Mouse (Mus musculus): Measurements from ENCODE around the gene Veph1. TPM values are rescaled to one million over a fixed set of nuclear protein-coding genes. Genes with fewer than 3 reads are reported as not detected.

Veph1 gene
- polyA plus RNA-seq, 1 experiment from 2014 or later: 0.77 TPM

DNA sequence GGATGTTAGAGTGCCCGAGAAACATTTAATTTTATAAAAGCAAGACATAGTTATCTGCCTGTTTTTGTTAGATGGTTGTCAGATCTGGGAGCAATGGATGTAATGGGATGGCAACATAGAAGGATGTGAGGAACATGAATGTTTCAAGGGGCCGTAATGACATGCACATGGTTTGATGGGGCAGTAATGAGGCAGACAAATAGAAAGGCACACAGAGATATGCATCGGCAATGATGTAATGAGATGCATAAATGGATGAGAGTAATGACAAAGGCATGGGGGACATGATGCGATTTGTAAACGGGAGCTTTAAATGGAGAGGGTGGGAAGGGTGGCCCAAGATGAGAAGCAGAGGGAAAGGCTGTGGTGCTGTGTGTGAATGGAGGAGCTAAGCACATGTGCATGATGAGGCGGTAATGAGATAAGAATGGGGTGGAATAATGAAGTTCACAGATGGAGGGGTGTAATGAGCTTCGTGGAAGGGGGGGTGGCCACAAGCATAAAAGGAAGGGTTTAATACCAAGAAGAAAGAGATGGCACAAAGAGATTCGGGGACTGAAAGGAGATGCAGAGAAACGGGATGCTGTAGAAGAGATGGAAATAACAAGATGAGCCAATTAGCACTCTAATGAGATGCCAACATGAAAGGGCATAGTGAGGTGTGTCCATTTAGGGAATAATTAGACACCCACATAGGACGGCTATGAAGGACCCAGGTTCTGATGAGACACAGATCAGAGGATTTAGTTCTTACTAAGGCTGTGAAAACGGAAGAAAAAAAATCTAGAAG is 194.6 kb downstream of the Veph1 start:
- WGBS: 74% methylated on average over 11 of the region's 11 CpGs
- H3K9me3 ChIP-seq (ENCODE audit: control insufficient read depth, low read length): no peaks in the 10 kb centered on the region
- 0 out of 2 replicates have a peak, but pooled peaks cover 6% of the 10 kb centered on the region for H3K4me1 ChIP-seq (ENCODE audit: control insufficient read depth, insufficient read depth, low read length)
- H3K27me3 ChIP-seq (ENCODE audit: control insufficient read depth, insufficient read depth, low read length): no peaks in the 10 kb centered on the region
- H3K4me2 ChIP-seq (ENCODE audit: low read depth, severe bottlenecking): no peak overlapping the region
- H3K36me3 ChIP-seq (ENCODE audit: control insufficient read depth, insufficient read depth, low read length): no peaks in the 10 kb centered on the region
- H3K4me3 ChIP-seq (ENCODE audit: low read depth, low read length): no peak overlapping the region
- no peak overlapping the region for H3K9ac ChIP-seq (ENCODE audit: low read length)
- DNase-seq (ENCODE audit: low spot score) (no peak), ATAC-seq (ENCODE audit: insufficient number of reproducible peaks, low FRiP score, low TSS enrichment, low read depth) (no peak)
- no peak overlapping the region for H3K27ac ChIP-seq (replicated peaks; ENCODE audit: low read depth, low read length)

DNA sequence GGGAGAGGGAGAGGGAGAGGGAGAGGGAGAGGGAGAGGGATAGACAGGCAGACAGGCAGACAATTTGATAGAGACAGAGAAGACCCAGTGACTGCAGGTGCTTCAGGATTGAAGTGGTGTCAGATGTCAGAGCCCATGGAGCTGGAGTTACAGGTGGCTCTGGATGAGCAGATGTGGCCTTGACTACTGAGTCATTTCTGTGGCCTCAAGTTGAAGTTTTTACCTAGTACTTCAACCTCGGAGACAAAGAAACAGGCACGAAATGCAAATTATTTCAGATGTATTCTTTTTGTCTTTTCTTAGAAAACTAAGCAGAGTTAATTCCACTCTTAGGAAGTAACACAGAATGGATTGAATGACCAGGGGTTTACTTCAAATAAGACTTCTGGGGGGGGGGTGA is 195.6 kb downstream of the Veph1 start:
- Histone ChIP-seq H3K4me1 (ENCODE audit: control insufficient read depth, insufficient read depth, low read length) (0 out of 2 replicates have a peak, but pooled peaks cover 6% of the 10 kb centered on the region), H3K4me3 (ENCODE audit: low read depth, low read length) (no peak overlapping the region), H3K27ac (replicated peaks; ENCODE audit: low read depth, low read length) (no peak overlapping the region), H3K36me3 (ENCODE audit: control insufficient read depth, insufficient read depth, low read length) (no peaks in the 10 kb centered on the region), H3K9me3 (ENCODE audit: control insufficient read depth, low read length) (no peaks in the 10 kb centered on the region), H3K27me3 (ENCODE audit: control insufficient read depth, insufficient read depth, low read length) (no peaks in the 10 kb centered on the region), H3K4me2 (ENCODE audit: low read depth, severe bottlenecking) (no peak overlapping the region), H3K9ac (ENCODE audit: low read length) (no peak overlapping the region)
- no peak for ATAC-seq (ENCODE audit: insufficient number of reproducible peaks, low FRiP score, low TSS enrichment, low read depth)
- no peak for DNase-seq (ENCODE audit: low spot score)
- 91% methylated on average over 2 of the region's 2 CpGs for WGBS

DNA sequence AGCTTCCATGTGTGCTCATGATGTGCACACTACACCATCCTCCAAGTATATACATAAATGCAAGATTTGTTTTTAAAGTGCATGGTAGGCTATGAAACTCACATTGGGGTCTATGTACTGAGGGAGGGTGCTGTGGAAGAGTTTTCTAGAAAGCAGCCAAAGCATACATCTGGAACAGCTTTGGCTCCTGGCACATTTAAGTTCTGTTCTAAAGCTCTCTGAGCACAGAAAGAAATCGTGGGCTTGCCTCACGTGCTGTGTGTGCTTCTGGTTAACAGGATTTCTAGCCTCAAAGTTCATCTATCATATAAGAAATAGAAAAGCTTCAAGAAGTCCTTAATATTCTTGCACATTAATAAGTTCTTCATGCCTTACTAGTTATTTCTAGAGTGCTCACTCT is 204.9 kb downstream of the Veph1 start:
- no peaks in the 10 kb centered on the region for H3K9me3 ChIP-seq (ENCODE audit: control insufficient read depth, low read length)
- H3K27me3 ChIP-seq (ENCODE audit: control insufficient read depth, insufficient read depth, low read length): no peaks in the 10 kb centered on the region
- no peak overlapping the region for H3K4me2 ChIP-seq (ENCODE audit: low read depth, severe bottlenecking)

DNA sequence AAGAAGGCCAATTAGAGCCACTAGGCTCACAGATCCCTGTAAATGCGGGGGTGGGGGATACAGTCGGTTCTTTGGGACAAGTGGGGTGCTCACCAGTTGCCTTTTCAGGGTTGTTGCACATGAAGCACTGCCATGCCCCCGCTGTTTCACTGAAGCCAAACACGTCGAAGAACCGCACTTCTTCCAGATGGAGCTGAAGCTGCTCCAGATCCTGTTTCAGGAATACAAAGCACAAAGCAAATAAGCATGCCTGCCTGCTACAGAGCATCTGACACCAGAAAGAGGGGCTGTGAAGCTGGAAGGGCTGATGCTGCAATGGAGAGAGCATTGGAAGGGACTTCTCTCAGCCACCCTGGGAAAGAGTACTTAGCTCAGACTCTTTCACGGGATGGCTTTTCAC is 209.0 kb downstream of the Veph1 start:
- H3K9ac ChIP-seq (ENCODE audit: low read length): no peak overlapping the region
- H3K9me3 ChIP-seq (ENCODE audit: control insufficient read depth, low read length): no peaks in the 10 kb centered on the region
- H3K27me3 ChIP-seq (ENCODE audit: control insufficient read depth, insufficient read depth, low read length): no peaks in the 10 kb centered on the region
- no peaks in the 10 kb centered on the region for H3K4me1 ChIP-seq (ENCODE audit: control insufficient read depth, insufficient read depth, low read length)
- H3K27ac ChIP-seq (replicated peaks; ENCODE audit: low read depth, low read length): no peak overlapping the region
- no peaks in the 10 kb centered on the region for H3K36me3 ChIP-seq (ENCODE audit: control insufficient read depth, insufficient read depth, low read length)
- ATAC-seq (ENCODE audit: insufficient number of reproducible peaks, low FRiP score, low TSS enrichment, low read depth): no peak
- WGBS: 76% methylated on average over 7 of the region's 7 CpGs
- H3K4me2 ChIP-seq (ENCODE audit: low read depth, severe bottlenecking): no peak overlapping the region
- no peak overlapping the region for H3K4me3 ChIP-seq (ENCODE audit: low read depth, low read length)
- no peak for DNase-seq (ENCODE audit: low spot score)

More for the DNA sequence above, 204.9 kb downstream of the Veph1 start:
- WGBS: 62% methylated on average over 2 of the region's 2 CpGs
- H3K9ac ChIP-seq (ENCODE audit: low read length): no peak overlapping the region
- no peak for DNase-seq (ENCODE audit: low spot score)
- H3K4me1 ChIP-seq (ENCODE audit: control insufficient read depth, insufficient read depth, low read length): no peaks in the 10 kb centered on the region
- H3K27ac ChIP-seq (replicated peaks; ENCODE audit: low read depth, low read length): no peak overlapping the region
- no peak for ATAC-seq (ENCODE audit: insufficient number of reproducible peaks, low FRiP score, low TSS enrichment, low read depth)
- H3K36me3 ChIP-seq (ENCODE audit: control insufficient read depth, insufficient read depth, low read length): no peaks in the 10 kb centered on the region
- no peak overlapping the region for H3K4me3 ChIP-seq (ENCODE audit: low read depth, low read length)

- no peak overlapping the region for H3K4me3 ChIP-seq (ENCODE audit: low read depth, low read length)
- DNase-seq (ENCODE audit: low spot score) (no peak), ATAC-seq (ENCODE audit: insufficient number of reproducible peaks, low FRiP score, low TSS enrichment, low read depth) (no peak)
- H3K4me2 ChIP-seq (ENCODE audit: low read depth, severe bottlenecking): no peak overlapping the region
- H3K9me3 ChIP-seq (ENCODE audit: control insufficient read depth, low read length): no peaks in the 10 kb centered on the region
- no peaks in the 10 kb centered on the region for H3K27me3 ChIP-seq (ENCODE audit: control insufficient read depth, insufficient read depth, low read length)
- no peaks in the 10 kb centered on the region for H3K36me3 ChIP-seq (ENCODE audit: control insufficient read depth, insufficient read depth, low read length)
- H3K27ac ChIP-seq (replicated peaks; ENCODE audit: low read depth, low read length): no peak overlapping the region
- WGBS: 90% methylated on average over 3 of the region's 3 CpGs
- no peaks in the 10 kb centered on the region for H3K4me1 ChIP-seq (ENCODE audit: control insufficient read depth, insufficient read depth, low read length)
- H3K9ac ChIP-seq (ENCODE audit: low read length): no peak overlapping the region
These were observed 212.8 kb downstream of the Veph1 start for GRCm38 (mm10) chr3:66083856-66084255.

- H3K27ac ChIP-seq (replicated peaks; ENCODE audit: low read depth, low read length): no peak overlapping the region
- 72% methylated on average over 5 of the region's 5 CpGs for WGBS
- no peak overlapping the region for H3K4me3 ChIP-seq (ENCODE audit: low read depth, low read length)
- no peak overlapping the region for H3K9ac ChIP-seq (ENCODE audit: low read length)
- no peak overlapping the region for H3K4me2 ChIP-seq (ENCODE audit: low read depth, severe bottlenecking)
- DNase-seq (ENCODE audit: low spot score): no peak
- no peaks in the 10 kb centered on the region for H3K4me1 ChIP-seq (ENCODE audit: control insufficient read depth, insufficient read depth, low read length)
- no peaks in the 10 kb centered on the region for H3K27me3 ChIP-seq (ENCODE audit: control insufficient read depth, insufficient read depth, low read length)
- no peak for ATAC-seq (ENCODE audit: insufficient number of reproducible peaks, low FRiP score, low TSS enrichment, low read depth)
- H3K9me3 ChIP-seq (ENCODE audit: control insufficient read depth, low read length): no peaks in the 10 kb centered on the region
- H3K36me3 ChIP-seq (ENCODE audit: control insufficient read depth, insufficient read depth, low read length): no peaks in the 10 kb centered on the region
These were observed 213.2 kb downstream of the Veph1 start for GRCm38 (mm10) chr3:66083407-66083806.

GRCm38 (mm10) chr3:66082975-66083374 is 213.7 kb downstream of the Veph1 start:
- no peaks in the 10 kb centered on the region for H3K9me3 ChIP-seq (ENCODE audit: control insufficient read depth, low read length)
- H3K9ac ChIP-seq (ENCODE audit: low read length): no peak overlapping the region
- no peak overlapping the region for H3K27ac ChIP-seq (replicated peaks; ENCODE audit: low read depth, low read length)
- 93% methylated on average over 4 of the region's 4 CpGs for WGBS
- H3K4me2 ChIP-seq (ENCODE audit: low read depth, severe bottlenecking): no peak overlapping the region
- ATAC-seq (ENCODE audit: insufficient number of reproducible peaks, low FRiP score, low TSS enrichment, low read depth): no peak
- no peak for DNase-seq (ENCODE audit: low spot score)
- H3K4me1 ChIP-seq (ENCODE audit: control insufficient read depth, insufficient read depth, low read length): no peaks in the 10 kb centered on the region
- H3K27me3 ChIP-seq (ENCODE audit: control insufficient read depth, insufficient read depth, low read length): no peaks in the 10 kb centered on the region
- H3K36me3 ChIP-seq (ENCODE audit: control insufficient read depth, insufficient read depth, low read length): no peaks in the 10 kb centered on the region
- H3K4me3 ChIP-seq (ENCODE audit: low read depth, low read length): no peak overlapping the region

DNA sequence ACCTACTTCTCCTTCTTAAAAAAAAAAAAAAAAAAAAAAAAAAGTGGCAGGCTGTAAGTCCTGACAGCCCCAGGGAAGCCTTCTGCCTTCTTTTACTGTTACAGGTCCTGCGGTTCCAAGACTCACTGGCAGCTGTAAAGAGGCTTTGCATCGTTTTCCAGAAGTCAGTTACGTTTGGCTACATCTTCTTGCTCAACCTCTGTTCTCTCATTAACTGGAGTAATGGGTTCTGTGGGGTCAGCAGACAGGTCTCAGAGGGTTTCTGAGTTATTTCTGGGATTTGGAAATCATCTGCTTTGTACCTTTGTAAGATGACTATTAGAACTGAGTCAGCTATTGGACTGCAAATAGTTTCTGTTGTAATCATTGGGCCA is 215.3 kb downstream of the Veph1 start:
- DNase-seq (ENCODE audit: low spot score): no peak
- 28% methylated on average over 3 of the region's 3 CpGs for WGBS
- no peaks in the 10 kb centered on the region for H3K36me3 ChIP-seq (ENCODE audit: control insufficient read depth, insufficient read depth, low read length)
- no peak overlapping the region for H3K9ac ChIP-seq (ENCODE audit: low read length)
- no peak overlapping the region for H3K27ac ChIP-seq (replicated peaks; ENCODE audit: low read depth, low read length)
- H3K27me3 ChIP-seq (ENCODE audit: control insufficient read depth, insufficient read depth, low read length): no peaks in the 10 kb centered on the region
- H3K4me2 ChIP-seq (ENCODE audit: low read depth, severe bottlenecking): no peak overlapping the region
- H3K4me1 ChIP-seq (ENCODE audit: control insufficient read depth, insufficient read depth, low read length): no peaks in the 10 kb centered on the region
- no peak overlapping the region for H3K4me3 ChIP-seq (ENCODE audit: low read depth, low read length)
- H3K9me3 ChIP-seq (ENCODE audit: control insufficient read depth, low read length): no peaks in the 10 kb centered on the region
- ATAC-seq (ENCODE audit: insufficient number of reproducible peaks, low FRiP score, low TSS enrichment, low read depth): no peak
